Mouse (Mus musculus): ENCODE results near the gene Tbp. TPM values are rescaled to one million over a fixed set of nuclear protein-coding genes. Genes with fewer than 3 reads are reported as not detected.

Gene Tbp
- 10 to 100 TPM in 1 of 2 experiments, 1 to 10 TPM in 1; 9.3 to 11.2 TPM for total RNA-seq (2021)

DNA sequence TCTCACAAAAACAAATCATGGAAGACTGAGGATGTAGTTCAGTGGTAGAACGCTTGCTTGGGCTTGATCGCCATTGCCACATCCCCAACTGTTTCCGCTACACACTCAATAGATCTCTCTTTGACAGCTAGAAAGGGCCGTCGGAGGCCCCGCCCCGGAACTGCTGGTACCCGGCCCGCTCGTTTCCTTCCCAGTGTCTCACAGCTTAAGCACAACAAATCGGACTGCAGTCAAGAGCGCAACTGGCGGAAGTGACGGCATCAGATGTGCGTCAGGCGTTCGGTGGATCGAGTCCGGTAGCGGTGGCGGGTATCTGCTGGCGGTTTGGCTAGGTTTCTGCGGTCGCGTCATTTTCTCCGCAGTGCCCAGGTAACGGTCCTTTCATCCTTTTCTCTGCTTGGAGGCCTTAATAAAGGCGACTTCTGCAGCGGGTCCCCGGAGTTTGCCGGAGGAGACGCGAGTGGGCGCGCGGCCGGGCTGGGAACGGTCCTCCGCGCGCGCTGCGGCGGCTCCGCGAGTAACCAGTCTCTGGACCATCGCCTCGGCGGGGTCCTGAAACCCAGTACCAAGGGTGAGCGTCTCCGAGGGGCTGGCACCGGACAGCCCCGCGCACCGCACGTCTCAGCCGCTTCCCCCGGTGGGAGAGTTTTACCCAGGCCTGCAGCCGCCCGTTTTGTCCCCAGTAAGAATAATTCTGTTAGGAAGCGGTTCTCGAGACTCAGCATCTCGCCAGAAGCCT, at the start of gene Tbp, which contains the start of gene Psmb1:
TSS of gene Tbp (plus strand) at position 233 of the 739 bp plus-strand sequence.
TSS of gene Psmb1 (minus strand) at position 96 of the 739 bp plus-strand sequence.
- intact Hi-C loops (cut with DNase I), result no loop called here
- peak; percentile 95 for DNase-seq (ENCODE audit: low spot score)

DNA sequence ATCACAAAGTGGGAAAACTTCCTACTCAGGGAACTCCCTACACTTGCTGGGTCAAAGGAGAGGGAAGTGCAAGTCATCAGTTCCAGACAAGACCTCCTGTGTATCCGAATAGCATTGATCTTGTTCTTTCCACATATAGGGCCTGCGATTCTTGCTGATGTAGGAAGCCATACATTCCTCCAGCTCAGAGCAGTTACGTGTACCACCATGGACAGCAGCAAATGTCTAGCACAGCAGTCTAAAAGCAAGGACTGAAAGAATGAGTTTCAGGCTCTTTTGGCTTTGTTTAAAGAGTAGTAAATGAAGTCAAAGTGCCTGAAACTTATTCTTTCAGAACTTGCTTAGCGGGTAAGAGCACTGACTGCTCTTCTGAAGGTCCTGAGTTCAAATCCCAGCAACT, 44.5 kb upstream of the Tbp start:
- no peak for DNase-seq (ENCODE audit: low spot score)
- intact Hi-C loops (cut with DNase I), result no loop called here

DNA sequence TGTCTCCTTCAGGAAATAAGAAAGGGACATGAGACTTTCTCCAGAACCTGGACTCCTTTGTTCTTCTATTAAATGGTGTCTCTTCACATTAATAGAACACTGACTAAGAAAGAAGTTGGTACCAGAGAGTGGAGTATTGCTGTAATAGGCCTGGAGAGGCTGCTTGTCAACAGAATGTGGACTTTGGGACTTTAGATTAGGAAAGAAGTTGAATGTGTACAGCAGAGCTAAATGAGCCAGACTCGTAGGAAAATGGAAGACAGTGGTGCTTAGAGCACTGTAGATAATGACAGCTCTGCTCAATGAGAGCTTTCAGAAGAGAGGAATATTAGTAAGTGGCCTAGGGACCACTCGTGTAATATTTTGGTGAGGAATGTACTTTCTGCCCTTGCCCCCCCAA, 43.1 kb upstream of the Tbp start:
- intact Hi-C loops (cut with DNase I), result no loop called here
- DNase-seq (ENCODE audit: low spot score), result no peak

- no peak for DNase-seq (ENCODE audit: low spot score)
- intact Hi-C loops (cut with DNase I), result no loop called here
Observed at GRCm38 (mm10) chr17:15459761-15460160, 39.9 kb upstream of the Tbp start.

DNA sequence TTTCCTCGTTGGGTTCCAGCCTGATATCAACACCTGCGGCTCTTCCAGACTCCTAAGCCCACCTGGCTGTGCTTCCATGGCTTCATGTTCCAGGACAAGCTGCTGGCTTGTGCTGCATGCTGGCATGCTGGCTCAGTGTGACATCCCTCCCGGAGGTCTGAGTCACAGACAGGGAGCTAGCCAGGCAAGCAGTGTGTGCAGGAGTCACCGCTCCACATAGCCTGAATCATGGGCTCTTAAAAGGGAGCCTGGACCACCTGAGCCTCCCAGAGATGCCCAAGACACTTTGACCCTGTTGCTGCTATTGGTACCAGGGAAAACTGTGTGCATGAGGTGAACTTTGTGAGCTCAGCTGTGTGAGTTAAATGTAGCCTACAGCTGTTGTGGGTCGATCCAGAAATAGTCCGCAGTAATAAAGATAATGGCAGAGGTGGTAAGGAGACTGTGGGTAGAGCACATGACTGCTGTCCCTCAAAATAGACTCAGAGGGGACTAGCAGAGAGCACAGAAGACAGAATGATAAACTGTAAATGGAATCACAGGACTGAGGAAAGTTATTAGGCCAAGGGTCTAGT, 37.7 kb upstream of the Tbp start:
- DNase-seq (ENCODE audit: low spot score), result no peak
- intact Hi-C loops (cut with DNase I), result no loop called here

- peak; percentile 11 for DNase-seq (ENCODE audit: low spot score)
- intact Hi-C loops (cut with DNase I), result loop anchor here (1.0 to 2.0 kb wide), 2 partner anchors 49 to 402 kb away; no protein-coding TSS in a partner anchor
Observed at GRCm38 (mm10) chr17:15467669-15468068, 32.0 kb upstream of the Tbp start.

GRCm38 (mm10) chr17:15472671-15473070, 27.0 kb upstream of the Tbp start:
- DNase-seq (ENCODE audit: low spot score), result no peak
- intact Hi-C loops (cut with DNase I), result no loop called here

GRCm38 (mm10) chr17:15490542-15490941, 9.1 kb upstream of the Tbp start:
- no peak for DNase-seq (ENCODE audit: low spot score)
- intact Hi-C loops (cut with DNase I), result no loop called here

GRCm38 (mm10) chr17:15497882-15498752, 1.6 kb upstream of the Tbp start:
- peak; percentile 86 for DNase-seq (ENCODE audit: low spot score)
- intact Hi-C loops (cut with DNase I), result no loop called here

GRCm38 (mm10) chr17:15498753-15499113, 955 bp upstream of the Tbp start:
- intact Hi-C loops (cut with DNase I), result no loop called here
- DNase-seq (ENCODE audit: low spot score), result no peak

- DNase-seq (ENCODE audit: low spot score), result no peak
- intact Hi-C loops (cut with DNase I), result no loop called here
Observed at GRCm38 (mm10) chr17:15510694-15511093, 11.0 kb downstream of the Tbp start.

DNA sequence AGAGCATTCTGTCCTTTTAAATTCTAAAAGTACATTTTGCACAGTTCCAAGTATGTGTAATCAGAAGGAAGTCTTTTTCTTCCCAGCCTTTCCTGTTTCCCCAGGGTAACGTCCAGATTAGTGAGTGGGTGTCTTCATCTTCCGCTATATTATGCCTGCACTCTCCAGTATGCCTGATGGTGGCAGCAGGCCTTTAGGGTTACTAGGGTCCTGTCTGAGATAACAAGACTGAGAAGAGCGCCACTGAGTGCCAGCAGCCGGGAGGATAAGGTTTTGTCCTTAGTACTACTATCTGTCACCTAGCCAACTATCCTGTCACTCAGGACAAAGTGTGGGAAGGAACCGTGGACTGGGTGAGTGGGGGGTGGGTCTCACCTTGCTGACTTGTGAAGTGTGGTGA, 18.1 kb downstream of the Tbp start:
- no peak for DNase-seq (ENCODE audit: low spot score)
- intact Hi-C loops (cut with DNase I), result no loop called here

DNA sequence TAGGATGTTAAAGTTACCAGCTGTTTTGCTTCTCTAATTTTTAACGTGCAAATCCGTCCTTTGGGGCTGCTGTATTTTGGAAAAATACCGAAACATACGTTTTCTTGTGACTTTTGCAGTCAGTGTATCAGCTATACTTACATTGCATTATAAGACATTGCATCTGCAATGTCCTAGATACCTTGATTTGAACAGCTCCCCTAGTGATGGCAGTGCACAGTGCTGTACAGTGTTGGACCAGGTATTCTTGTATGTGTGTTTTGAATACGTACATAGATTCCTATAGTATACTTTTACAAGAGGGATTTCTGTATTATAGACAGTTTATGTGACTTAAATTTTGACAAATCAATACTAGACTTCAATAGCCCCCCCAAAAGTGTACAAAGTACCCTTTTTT, 18.5 kb downstream of the Tbp start:
- intact Hi-C loops (cut with DNase I), result no loop called here
- DNase-seq (ENCODE audit: low spot score), result no peak

DNA sequence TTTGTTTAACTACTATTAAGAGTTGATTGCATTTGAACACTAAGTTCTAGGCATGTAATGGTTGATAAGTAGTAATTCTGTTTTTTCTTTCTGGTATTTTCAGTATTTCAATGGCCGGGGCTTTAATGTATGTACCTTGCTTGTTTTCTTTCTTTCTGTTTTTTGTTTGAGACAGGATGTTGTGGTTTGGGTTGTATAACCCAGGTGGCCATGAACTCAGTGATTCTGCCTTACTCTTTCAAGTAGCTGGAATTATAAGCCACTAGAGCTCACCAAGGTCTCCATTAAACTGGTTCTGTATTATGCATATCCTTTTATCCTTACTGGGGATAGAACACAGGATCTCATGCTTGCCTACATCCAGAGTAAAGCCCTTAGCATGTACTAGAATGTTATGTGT, 19.1 kb downstream of the Tbp start:
- intact Hi-C loops (cut with DNase I), result no loop called here
- no peak for DNase-seq (ENCODE audit: low spot score)

DNA sequence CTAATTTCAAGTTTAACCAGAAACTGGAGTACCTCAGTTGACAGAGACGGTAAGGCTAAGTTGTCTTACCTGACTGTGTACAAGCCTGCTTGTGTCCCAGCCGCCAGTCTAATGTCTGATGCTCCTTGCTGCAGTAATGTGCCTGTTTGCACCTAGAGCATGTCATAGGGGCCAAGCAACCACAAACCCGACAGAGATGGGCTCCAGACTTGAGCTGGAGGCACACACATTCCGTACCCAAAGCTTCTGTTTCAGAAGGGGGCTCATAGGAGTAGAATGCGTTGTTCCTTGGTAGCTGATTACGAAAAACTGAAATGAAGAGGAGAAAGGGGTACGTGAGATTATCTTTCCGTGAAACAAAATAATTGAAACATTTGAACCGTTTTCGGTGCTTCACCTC, 26.6 kb downstream of the Tbp start:
- intact Hi-C loops (cut with DNase I), result loop anchor here (5.0 kb wide), 3 partner anchors 36 to 201 kb away; partner anchors contain the start of genes Chd1 and Prdm9
- DNase-seq (ENCODE audit: low spot score), result no peak

GRCm38 (mm10) chr17:15526986-15527810, 27.5 kb downstream of the Tbp start, which contains the start of gene Pdcd2:
Gene Pdcd2, minus strand, starts transcription at chr17:15527301.
- intact Hi-C loops (cut with DNase I), result loop anchor here (5.0 kb wide), 3 partner anchors 35 to 200 kb away; partner anchors contain the start of genes Chd1 and Prdm9
- peak; percentile 90 for DNase-seq (ENCODE audit: low spot score)

DNA sequence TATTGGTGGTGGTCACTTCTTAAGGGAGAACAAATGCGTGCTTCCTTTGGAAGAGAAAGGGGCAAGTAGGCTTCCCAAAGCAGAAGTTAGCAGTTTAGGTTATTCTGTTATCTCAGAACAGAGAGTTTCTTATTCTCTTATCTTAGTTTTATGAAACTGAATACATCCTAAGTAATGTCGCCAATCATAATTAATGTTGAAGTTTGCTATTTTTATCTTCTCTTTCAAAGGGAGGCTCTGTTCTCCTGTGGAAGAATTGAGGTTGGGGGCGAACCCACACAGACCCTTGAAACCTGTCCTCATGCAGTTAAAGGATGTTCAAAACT, 28.1 kb downstream of the Tbp start:
- intact Hi-C loops (cut with DNase I), result loop anchor here (5.0 kb wide), 3 partner anchors 35 to 200 kb away; partner anchors contain the start of genes Chd1 and Prdm9
- DNase-seq (ENCODE audit: low spot score), result no peak

- no peak for DNase-seq (ENCODE audit: low spot score)
- intact Hi-C loops (cut with DNase I), result loop anchor here (5.0 kb wide), 3 partner anchors 33 to 198 kb away; partner anchors contain the start of genes Chd1 and Prdm9
Observed at GRCm38 (mm10) chr17:15528887-15529286, 29.2 kb downstream of the Tbp start.

GRCm38 (mm10) chr17:15530141-15530540, 30.5 kb downstream of the Tbp start:
- intact Hi-C loops (cut with DNase I), result no loop called here
- no peak for DNase-seq (ENCODE audit: low spot score)
